In the genomic region with DNA sequence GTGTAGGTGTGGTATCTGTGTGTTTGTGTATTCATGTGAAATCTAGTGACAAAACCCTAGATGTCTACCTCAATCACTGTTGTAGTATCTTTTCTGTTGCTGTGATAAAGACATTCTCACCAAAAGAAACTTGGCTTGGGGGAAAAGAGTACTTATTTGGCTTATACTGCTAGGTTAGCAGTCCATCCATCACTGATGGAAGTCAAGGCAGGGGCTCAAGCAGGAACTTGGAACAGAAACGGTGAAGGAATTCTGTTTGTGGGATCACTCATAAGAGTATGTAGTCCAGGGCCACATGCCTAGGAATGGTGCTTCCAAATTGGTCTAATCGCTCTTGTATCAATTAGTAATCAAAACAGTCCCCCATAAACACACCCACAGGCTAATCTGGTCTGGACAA, we compare ENCODE assay signal across 20 mouse cellular contexts.
"Had no signal": no experiment of that assay in that cellular context is flagged by ENCODE, and none has a peak within 500 bp of the region (broad histone marks: within the 10 kb centered on the region; RNA-seq: fewer than 3 reads in every experiment).

No protein-coding gene starts in this region.

- H3K9me3 ChIP-seq: liver, embryonic 13.5 days; liver, embryonic 15.5 days; midbrain, embryonic 10.5 days; midbrain, embryonic 12.5 days; neural tube, embryonic 13.5 days; neural tube, embryonic 15.5 days had no signal

- H3K4me1 ChIP-seq: liver, embryonic 13.5 days; liver, embryonic 15.5 days; midbrain, embryonic 10.5 days; midbrain, embryonic 12.5 days; neural tube, embryonic 13.5 days; neural tube, embryonic 15.5 days had no signal

- H3K36me3 ChIP-seq: liver, embryonic 13.5 days; liver, embryonic 15.5 days; midbrain, embryonic 10.5 days; midbrain, embryonic 12.5 days; neural tube, embryonic 13.5 days; neural tube, embryonic 15.5 days had no signal

- H3K27me3 ChIP-seq: liver, embryonic 13.5 days; liver, embryonic 15.5 days; midbrain, embryonic 12.5 days; neural tube, embryonic 13.5 days; neural tube, embryonic 15.5 days had no signal

- H3K4me3 ChIP-seq: liver, embryonic 13.5 days; liver, embryonic 15.5 days; midbrain, embryonic 10.5 days; midbrain, embryonic 12.5 days; myocyte; neural tube, embryonic 13.5 days; neural tube, embryonic 15.5 days had no signal

- DNase-seq: liver; liver, embryonic 13.5 days; liver, postnatal 0 days; midbrain, embryonic 14.5 days; retina, postnatal 1 day; right cerebral cortex, adult 18-20 months; right cerebral cortex, postnatal 25 days; right cerebral cortex, postnatal 4 days; spleen, adult 18-20 months; thymus, adult 18-20 months; thymus, postnatal 14 days; thymus, postnatal 36 days had no signal

- H3K9ac ChIP-seq: liver, embryonic 13.5 days; liver, embryonic 15.5 days; liver, postnatal 0 days; midbrain, embryonic 12.5 days; neural tube, embryonic 13.5 days; neural tube, embryonic 15.5 days had no signal

- H3K27ac ChIP-seq: liver, embryonic 13.5 days; liver, embryonic 15.5 days; midbrain, embryonic 10.5 days; midbrain, embryonic 12.5 days; neural tube, embryonic 13.5 days; neural tube, embryonic 15.5 days had no signal

- H3K4me2 ChIP-seq: liver, embryonic 11.5 days; liver, embryonic 13.5 days; liver, embryonic 15.5 days; midbrain, embryonic 12.5 days; neural tube, embryonic 13.5 days; neural tube, embryonic 15.5 days had no signal

- ATAC-seq: liver, postnatal 0 days; midbrain, embryonic 16.5 days had no signal
